Mouse (Mus musculus): ENCODE data around the gene Haus3. TPM values are rescaled to one million over a fixed set of nuclear protein-coding genes. Genes with fewer than 3 reads are reported as not detected.

Gene Haus3
- total and polyA plus RNA-seq, 3 experiments = 2.0 to 111 (median 94.2) TPM

- TF ChIP-seq CTCF (IDR thresholded peaks at IDR 0.05; ENCODE audit: low read depth, low read length) (no peak), POLR2AphosphoS5 (IDR thresholded peaks at IDR 0.05; ENCODE audit: insufficient replicate concordance, low read depth, low read length) (no peak), TAL1 (conservative IDR thresholded peaks at IDR 0.05; ENCODE audit: low read depth, low read length) (no peak), GATA2 (IDR thresholded peaks at IDR 0.05; ENCODE audit: borderline replicate concordance, low read depth, low read length) (no peak), GATA1 (IDR thresholded peaks at IDR 0.05; ENCODE audit: borderline replicate concordance, low read length) (no peak)
- Histone ChIP-seq H3K27me3 (ENCODE audit: insufficient read depth, low read length) (peaks cover 32% of the 10 kb centered on the region), H3K4me1 (ENCODE audit: insufficient read depth, low read depth, low read length) (peaks cover 9% of the 10 kb centered on the region; the same call in 1 of the 2 replicates), H3K4me3 (ENCODE audit: low read depth, low read length) (no peak overlapping the region), H3K36me3 (replicated peaks) (peaks cover 43% of the 10 kb centered on the region), H3K9me3 (replicated peaks) (no peaks in the 10 kb centered on the region)
- no peak for ATAC-seq (ENCODE audit: extremely low read depth, insufficient number of reproducible peaks, low FRiP score, poor library complexity, severe bottlenecking)
- DNase-seq (ENCODE audit: low spot score) = no peak
Measured at GRCm38 (mm10) chr5:34177091-34177490, 7.8 kb upstream of the Haus3 start.

GRCm38 (mm10) chr5:34176691-34177090 is 7.4 kb upstream of the Haus3 start:
- ATAC-seq (ENCODE audit: extremely low read depth, insufficient number of reproducible peaks, low FRiP score, poor library complexity, severe bottlenecking) (no peak), DNase-seq (ENCODE audit: low spot score) (no peak)
- Histone ChIP-seq H3K4me3 (ENCODE audit: low read depth, low read length) (no peak overlapping the region; the same call in 1 of the 2 replicates), H3K36me3 (replicated peaks) (peaks cover 41% of the 10 kb centered on the region), H3K9me3 (replicated peaks) (no peaks in the 10 kb centered on the region), H3K4me1 (ENCODE audit: insufficient read depth, low read depth, low read length) (peaks cover 7% of the 10 kb centered on the region; the same call in 1 of the 2 replicates), H3K27me3 (ENCODE audit: insufficient read depth, low read length) (peaks cover 32% of the 10 kb centered on the region)
- TF ChIP-seq GATA1 (IDR thresholded peaks at IDR 0.05; ENCODE audit: borderline replicate concordance, low read length) = no peak
- TF ChIP-seq CTCF (IDR thresholded peaks at IDR 0.05; ENCODE audit: low read depth, low read length) = no peak
- no peak for TF ChIP-seq GATA2 (IDR thresholded peaks at IDR 0.05; ENCODE audit: borderline replicate concordance, low read depth, low read length)
- no peak for TF ChIP-seq POLR2AphosphoS5 (IDR thresholded peaks at IDR 0.05; ENCODE audit: insufficient replicate concordance, low read depth, low read length)
- TF ChIP-seq TAL1 (conservative IDR thresholded peaks at IDR 0.05; ENCODE audit: low read depth, low read length) = no peak

GRCm38 (mm10) chr5:34175403-34175694 is 6.0 kb upstream of the Haus3 start:
- no peak for ATAC-seq (ENCODE audit: extremely low read depth, insufficient number of reproducible peaks, low FRiP score, poor library complexity, severe bottlenecking)

GRCm38 (mm10) chr5:34174550-34175402 is 5.4 kb upstream of the Haus3 start:
- ATAC-seq (ENCODE audit: extremely low read depth, insufficient number of reproducible peaks, low FRiP score, poor library complexity, severe bottlenecking) = no peak
- H3K9me3 ChIP-seq (replicated peaks) = no peaks in the 10 kb centered on the region
- H3K27me3 ChIP-seq (ENCODE audit: insufficient read depth, low read length) = peaks cover 28% of the 10 kb centered on the region
- no peak overlapping the region for H3K4me3 ChIP-seq (ENCODE audit: low read depth, low read length)
- H3K36me3 ChIP-seq (replicated peaks) = peaks cover 39% of the 10 kb centered on the region
- TF ChIP-seq TAL1 (conservative IDR thresholded peaks at IDR 0.05; ENCODE audit: low read depth, low read length) = no peak
- TF ChIP-seq CTCF (IDR thresholded peaks at IDR 0.05; ENCODE audit: low read depth, low read length) = no peak
- TF ChIP-seq GATA1 (IDR thresholded peaks at IDR 0.05; ENCODE audit: borderline replicate concordance, low read length) = no peak
- no peak for TF ChIP-seq POLR2AphosphoS5 (IDR thresholded peaks at IDR 0.05; ENCODE audit: insufficient replicate concordance, low read depth, low read length)
- no peak for DNase-seq (ENCODE audit: low spot score)
- H3K4me1 ChIP-seq (ENCODE audit: insufficient read depth, low read depth, low read length) = peaks cover 9% of the 10 kb centered on the region

More at GRCm38 (mm10) chr5:34175403-34175694, 6.0 kb upstream of the Haus3 start:
- TF ChIP-seq CTCF (IDR thresholded peaks at IDR 0.05; ENCODE audit: low read depth, low read length) = no peak
- TF ChIP-seq GATA2 (IDR thresholded peaks at IDR 0.05; ENCODE audit: borderline replicate concordance, low read depth, low read length) = no peak
- no peak for TF ChIP-seq POLR2AphosphoS5 (IDR thresholded peaks at IDR 0.05; ENCODE audit: insufficient replicate concordance, low read depth, low read length)
- no peak for TF ChIP-seq TAL1 (conservative IDR thresholded peaks at IDR 0.05; ENCODE audit: low read depth, low read length)
- TF ChIP-seq GATA1 (IDR thresholded peaks at IDR 0.05; ENCODE audit: borderline replicate concordance, low read length) = no peak
- Histone ChIP-seq H3K4me1 (ENCODE audit: insufficient read depth, low read depth, low read length) (peaks cover 5% of the 10 kb centered on the region; the same call in 1 of the 2 replicates), H3K4me3 (ENCODE audit: low read depth, low read length) (no peak overlapping the region), H3K9me3 (replicated peaks) (no peaks in the 10 kb centered on the region), H3K27me3 (ENCODE audit: insufficient read depth, low read length) (peaks cover 32% of the 10 kb centered on the region), H3K36me3 (replicated peaks) (peaks cover 41% of the 10 kb centered on the region)
- no peak for DNase-seq (ENCODE audit: low spot score)

GRCm38 (mm10) chr5:34174021-34174420 is 4.7 kb upstream of the Haus3 start:
- no peak overlapping the region for H3K4me3 ChIP-seq (ENCODE audit: low read depth, low read length)
- peaks cover 26% of the 10 kb centered on the region for H3K27me3 ChIP-seq (ENCODE audit: insufficient read depth, low read length)
- DNase-seq (ENCODE audit: low spot score) (no peak), ATAC-seq (ENCODE audit: extremely low read depth, insufficient number of reproducible peaks, low FRiP score, poor library complexity, severe bottlenecking) (no peak)
- H3K36me3 ChIP-seq (replicated peaks) = peaks cover 39% of the 10 kb centered on the region
- no peak for TF ChIP-seq CTCF (IDR thresholded peaks at IDR 0.05; ENCODE audit: low read depth, low read length)
- no peaks in the 10 kb centered on the region for H3K9me3 ChIP-seq (replicated peaks)
- H3K4me1 ChIP-seq (ENCODE audit: insufficient read depth, low read depth, low read length) = peaks cover 11% of the 10 kb centered on the region

GRCm38 (mm10) chr5:34170726-34171125 is 1.4 kb upstream of the Haus3 start:
- H3K4me1 ChIP-seq (ENCODE audit: insufficient read depth, low read depth, low read length) = peaks cover 17% of the 10 kb centered on the region
- TF ChIP-seq CTCF (IDR thresholded peaks at IDR 0.05; ENCODE audit: low read depth, low read length) = no peak
- no peak for TF ChIP-seq GATA1 (IDR thresholded peaks at IDR 0.05; ENCODE audit: borderline replicate concordance, low read length)
- no peak for TF ChIP-seq POLR2AphosphoS5 (IDR thresholded peaks at IDR 0.05; ENCODE audit: insufficient replicate concordance, low read depth, low read length)
- TF ChIP-seq GATA2 (IDR thresholded peaks at IDR 0.05; ENCODE audit: borderline replicate concordance, low read depth, low read length) = no peak
- no peak for TF ChIP-seq TAL1 (conservative IDR thresholded peaks at IDR 0.05; ENCODE audit: low read depth, low read length)
- H3K27me3 ChIP-seq (ENCODE audit: insufficient read depth, low read length) = peaks cover 8% of the 10 kb centered on the region
- ATAC-seq (ENCODE audit: extremely low read depth, insufficient number of reproducible peaks, low FRiP score, poor library complexity, severe bottlenecking) (no peak), DNase-seq (ENCODE audit: low spot score) (no peak)
- H3K4me3 ChIP-seq (ENCODE audit: low read depth, low read length) = no peak overlapping the region
- peaks cover 18% of the 10 kb centered on the region for H3K36me3 ChIP-seq (replicated peaks)
- H3K9me3 ChIP-seq (replicated peaks) = no peaks in the 10 kb centered on the region
